Mouse (Mus musculus): ENCODE measurements around the gene Qtrt1. TPM values are rescaled to one million over a fixed set of nuclear protein-coding genes. Genes with fewer than 3 reads are reported as not detected.

Gene Qtrt1
- total RNA-seq, 2 experiments from 2014 or later = 33.2 to 35.1 TPM

- intact Hi-C loops (cut with DNase I) = no loop called here
- DNase-seq (ENCODE audit: extremely low spot score in 1 of 2, low spot score in 2 of 2) = no peak
These were observed 3.0 kb upstream of the Qtrt1 start for GRCm38 (mm10) chr9:21408624-21409023.

GRCm38 (mm10) chr9:21409592-21410317, 1.9 kb upstream of the Qtrt1 start:
- intact Hi-C loops (cut with DNase I) = loop anchor here (2.0 to 5.0 kb wide), 3 partner anchors 43 to 97 kb away; partner anchors contain the start of genes Ap1m2 and Ilf3
- DNase-seq (ENCODE audit: extremely low spot score in 1 of 2, low spot score in 2 of 2) = peak; percentile 77 to 85

- intact Hi-C loops (cut with DNase I) = no loop called here
- no peak for DNase-seq (ENCODE audit: extremely low spot score in 1 of 2, low spot score in 2 of 2)
These were observed 6.2 kb downstream of the Qtrt1 start for GRCm38 (mm10) chr9:21417866-21418265.

GRCm38 (mm10) chr9:21419646-21420045, 8.0 kb downstream of the Qtrt1 start:
- intact Hi-C loops (cut with DNase I) = no loop called here

GRCm38 (mm10) chr9:21424631-21425555, 13.3 kb downstream of the Qtrt1 start, which contains the start of gene Dnm2:
TSS of gene Dnm2 (plus strand) at chr9:21424908.
- DNase-seq (ENCODE audit: extremely low spot score in 1 of 2, low spot score in 2 of 2) = peak; percentile 96 to 100
- intact Hi-C loops (cut with DNase I) = loop anchor here (5.0 kb wide), 1 partner anchor 37 kb away; no protein-coding TSS in a partner anchor

More at GRCm38 (mm10) chr9:21419646-21420045, 8.0 kb downstream of the Qtrt1 start:
- DNase-seq (ENCODE audit: extremely low spot score in 1 of 2, low spot score in 2 of 2) = no peak

- intact Hi-C loops (cut with DNase I) = loop anchor here (5.0 kb wide), 1 partner anchor 37 kb away; no protein-coding TSS in a partner anchor
- DNase-seq (ENCODE audit: extremely low spot score in 1 of 2, low spot score in 2 of 2) = no peak
These were observed 13.9 kb downstream of the Qtrt1 start for GRCm38 (mm10) chr9:21425556-21425945.

- intact Hi-C loops (cut with DNase I) = loop anchor here (5.0 kb wide), 1 partner anchor 36 kb away; no protein-coding TSS in a partner anchor
- no peak for DNase-seq (ENCODE audit: extremely low spot score in 1 of 2, low spot score in 2 of 2)
These were observed 14.4 kb downstream of the Qtrt1 start for GRCm38 (mm10) chr9:21426013-21426412.

- no peak for DNase-seq (ENCODE audit: extremely low spot score in 1 of 2, low spot score in 2 of 2)
- intact Hi-C loops (cut with DNase I) = loop anchor here (5.0 kb wide), 1 partner anchor 36 kb away; no protein-coding TSS in a partner anchor
These were observed 14.9 kb downstream of the Qtrt1 start for GRCm38 (mm10) chr9:21426525-21426924.

- intact Hi-C loops (cut with DNase I) = loop anchor here (5.0 kb wide), 1 partner anchor 35 kb away; no protein-coding TSS in a partner anchor
- no peak for DNase-seq (ENCODE audit: extremely low spot score in 1 of 2, low spot score in 2 of 2)
These were observed 16.1 kb downstream of the Qtrt1 start for GRCm38 (mm10) chr9:21427773-21428172.

- intact Hi-C loops (cut with DNase I) = loop anchor here (5.0 kb wide), 1 partner anchor 34 kb away; no protein-coding TSS in a partner anchor
These were observed 16.5 kb downstream of the Qtrt1 start for GRCm38 (mm10) chr9:21428178-21428577.

GRCm38 (mm10) chr9:21430724-21431123, 19.1 kb downstream of the Qtrt1 start:
- intact Hi-C loops (cut with DNase I) = no loop called here
- no peak for DNase-seq (ENCODE audit: extremely low spot score in 1 of 2, low spot score in 2 of 2)

More at GRCm38 (mm10) chr9:21428178-21428577, 16.5 kb downstream of the Qtrt1 start:
- DNase-seq (ENCODE audit: extremely low spot score in 1 of 2, low spot score in 2 of 2) = no peak

GRCm38 (mm10) chr9:21432066-21432465, 20.4 kb downstream of the Qtrt1 start:
- intact Hi-C loops (cut with DNase I) = no loop called here

GRCm38 (mm10) chr9:21433766-21434165, 22.1 kb downstream of the Qtrt1 start:
- intact Hi-C loops (cut with DNase I) = no loop called here

More at GRCm38 (mm10) chr9:21432066-21432465, 20.4 kb downstream of the Qtrt1 start:
- no peak for DNase-seq (ENCODE audit: extremely low spot score in 1 of 2, low spot score in 2 of 2)

GRCm38 (mm10) chr9:21434410-21434809, 22.8 kb downstream of the Qtrt1 start:
- intact Hi-C loops (cut with DNase I) = no loop called here
- DNase-seq (ENCODE audit: extremely low spot score in 1 of 2, low spot score in 2 of 2) = no peak

More at GRCm38 (mm10) chr9:21433766-21434165, 22.1 kb downstream of the Qtrt1 start:
- no peak for DNase-seq (ENCODE audit: extremely low spot score in 1 of 2, low spot score in 2 of 2)

GRCm38 (mm10) chr9:21435777-21436635, 24.4 kb downstream of the Qtrt1 start:
- intact Hi-C loops (cut with DNase I) = no loop called here
- no peak for DNase-seq (ENCODE audit: extremely low spot score in 1 of 2, low spot score in 2 of 2)

GRCm38 (mm10) chr9:21437577-21437976, 25.9 kb downstream of the Qtrt1 start:
- intact Hi-C loops (cut with DNase I) = no loop called here
- DNase-seq (ENCODE audit: extremely low spot score in 1 of 2, low spot score in 2 of 2) = no peak

- no peak for DNase-seq (ENCODE audit: extremely low spot score in 1 of 2, low spot score in 2 of 2)
- intact Hi-C loops (cut with DNase I) = no loop called here
These were observed 26.6 kb downstream of the Qtrt1 start for GRCm38 (mm10) chr9:21438219-21438618.

GRCm38 (mm10) chr9:21439456-21439855, 27.8 kb downstream of the Qtrt1 start:
- DNase-seq (ENCODE audit: extremely low spot score in 1 of 2, low spot score in 2 of 2) = no peak
- intact Hi-C loops (cut with DNase I) = no loop called here

Data from left cerebral cortex, postnatal 10 days (tissue).